Comparison of ENCODE assay signal across 28 mouse cellular contexts in genomic region chr14:34511901-34512300, GRCm38 (mm10). TPM values are rescaled to one million over a fixed set of nuclear protein-coding genes. Genes with fewer than 3 reads are reported as not detected.
DNase-seq lines count a peak whose midpoint lies in the region; ATAC-seq and TF ChIP-seq lines count a peak whose summit lies in the region.
"Had no signal": no experiment of that assay in that cellular context is flagged by ENCODE, and none has a peak within 500 bp of the region (broad histone marks: within the 10 kb centered on the region; RNA-seq: fewer than 3 reads in every experiment).

No protein-coding gene starts in this region.

- no peak for TF ChIP-seq CTCF in brain, embryonic 14.5 days (IDR thresholded peaks at IDR 0.05; ENCODE audit: borderline replicate concordance, extremely low read depth, insufficient read depth, insufficient read length)

- no peak overlapping the region for H3K27ac ChIP-seq in forebrain, embryonic 16.5 days (ENCODE audit: low read length)
- no peak overlapping the region for H3K27ac ChIP-seq in forebrain, embryonic 10.5 days
- peak overlapping the region; percentile 41 for H3K27ac ChIP-seq in lung, embryonic 15.5 days
- peak overlapping the region; percentile 48 for H3K27ac ChIP-seq in stomach, embryonic 14.5 days (ENCODE audit: low read length)
- H3K27ac ChIP-seq: heart, adult 2 months; layer of hippocampus, adult 2 months; liver, embryonic 13.5 days had no signal

- H3K4me2 ChIP-seq in forebrain, embryonic 16.5 days (ENCODE audit: low read length) = 0 out of 2 replicates have a peak overlapping the region, but pooled peaks have one; percentile 7
- H3K4me2 ChIP-seq in lung, embryonic 15.5 days = peak overlapping the region; percentile 21
- 0 out of 2 replicates have a peak overlapping the region, but pooled peaks have one; percentile 14 for H3K4me2 ChIP-seq in stomach, embryonic 14.5 days (replicated peaks; ENCODE audit: low read depth, low read length)
- H3K4me2 ChIP-seq: liver, embryonic 13.5 days had no signal

- H3K36me3 ChIP-seq in forebrain, embryonic 16.5 days (ENCODE audit: control insufficient read depth, insufficient read depth) = no peaks in the 10 kb centered on the region
- H3K36me3 ChIP-seq in forebrain, embryonic 10.5 days (replicated peaks) = no peaks in the 10 kb centered on the region
- H3K36me3 ChIP-seq in lung, embryonic 15.5 days = no peaks in the 10 kb centered on the region
- no peaks in the 10 kb centered on the region for H3K36me3 ChIP-seq in stomach, embryonic 14.5 days (ENCODE audit: control insufficient read depth, insufficient read depth, low read length)
- H3K36me3 ChIP-seq: liver, embryonic 13.5 days had no signal

- no peak for DNase-seq in forebrain, embryonic 10.5 days (ENCODE audit: extremely low spot score, low spot score)
- no peak for DNase-seq in lung, adult 18-20 months
- peak; percentile 50 for DNase-seq in brain, embryonic 14.5 days (ENCODE audit: low read depth)
- DNase-seq in adrenal gland, postnatal 4 days (ENCODE audit: low spot score in 2 of 2) = no peak
- DNase-seq: adrenal gland, postnatal 14 days; B cell, adult 2 months; cerebellum, adult 9-10 months; gastrocnemius, postnatal 10 days; heart, adult 2 months; liver, embryonic 13.5 days; right cerebral cortex, postnatal 14 days; thymus, postnatal 36 days had no signal

- no peaks in the 10 kb centered on the region for H3K9me3 ChIP-seq in forebrain, embryonic 16.5 days (ENCODE audit: control insufficient read depth, low read length)
- no peaks in the 10 kb centered on the region for H3K9me3 ChIP-seq in forebrain, embryonic 10.5 days
- no peaks in the 10 kb centered on the region for H3K9me3 ChIP-seq in lung, embryonic 15.5 days
- no peaks in the 10 kb centered on the region for H3K9me3 ChIP-seq in stomach, embryonic 14.5 days (ENCODE audit: control insufficient read depth, low read depth, low read length)
- H3K9me3 ChIP-seq: liver, embryonic 13.5 days had no signal

- TF ChIP-seq POLR2A in brain, embryonic 14.5 days (IDR thresholded peaks at IDR 0.05; ENCODE audit: borderline replicate concordance, extremely low read depth, insufficient read depth, insufficient read length, poor library complexity, severe bottlenecking) = no peak

- no peak overlapping the region for H3K4me3 ChIP-seq in forebrain, embryonic 16.5 days (replicated peaks; ENCODE audit: low read length)
- no peak overlapping the region for H3K4me3 ChIP-seq in forebrain, embryonic 10.5 days
- peak overlapping the region; percentile 3; the same call in 1 of the 2 replicates for H3K4me3 ChIP-seq in lung, embryonic 15.5 days
- H3K4me3 ChIP-seq in stomach, embryonic 14.5 days (ENCODE audit: low read depth, low read length) = no peak overlapping the region
- H3K4me3 ChIP-seq: heart, adult 2 months; layer of hippocampus, adult 2 months; liver, embryonic 13.5 days had no signal

- no peak overlapping the region for H3K9ac ChIP-seq in forebrain, embryonic 16.5 days (replicated peaks; ENCODE audit: low read depth, low read length)
- H3K9ac ChIP-seq in lung, embryonic 15.5 days = no peak overlapping the region
- no peak overlapping the region for H3K9ac ChIP-seq in stomach, embryonic 14.5 days (replicated peaks; ENCODE audit: low read depth, low read length)
- H3K9ac ChIP-seq: liver, embryonic 13.5 days had no signal

- H3K27me3 ChIP-seq in forebrain, embryonic 16.5 days (replicated peaks; ENCODE audit: control insufficient read depth, insufficient read depth, low read length) = no peaks in the 10 kb centered on the region
- H3K27me3 ChIP-seq in forebrain, embryonic 10.5 days (ENCODE audit: poor library complexity, severe bottlenecking) = 0 out of 2 replicates have a peak, but pooled peaks cover 6% of the 10 kb centered on the region
- H3K27me3 ChIP-seq in lung, embryonic 15.5 days = peaks cover 13% of the 10 kb centered on the region
- no peaks in the 10 kb centered on the region for H3K27me3 ChIP-seq in stomach, embryonic 14.5 days (ENCODE audit: control insufficient read depth, insufficient read depth, low read length)
- H3K27me3 ChIP-seq: Patski had no signal

- 54% methylated on average over 11 of the region's 11 CpGs for WGBS in forebrain, embryonic 16.5 days
- 80% methylated on average over 11 of the region's 11 CpGs for WGBS in forebrain, embryonic 10.5 days
- 38% methylated on average over 11 of the region's 11 CpGs for WGBS in lung, embryonic 15.5 days
- WGBS in stomach, embryonic 14.5 days = 50% methylated on average over 11 of the region's 11 CpGs

- no peak for ATAC-seq in forebrain, embryonic 16.5 days
- ATAC-seq in lung, embryonic 15.5 days (ENCODE audit: borderline replicate concordance, extremely low read depth, low FRiP score, low TSS enrichment) = no peak; the same call in 1 of the 2 replicates
- no peak for ATAC-seq in stomach, embryonic 14.5 days (ENCODE audit: insufficient number of reproducible peaks, insufficient read depth, low FRiP score, low read depth)
- ATAC-seq: activated CD4-positive, CD25-positive, alpha-beta regulatory T cell, adult 4 months; inflammation-experienced regulatory T-cells, adult 6 months; Patski had no signal

- H3K4me1 ChIP-seq in forebrain, embryonic 16.5 days (replicated peaks; ENCODE audit: control insufficient read depth, insufficient read depth, low read length) = peaks cover 16% of the 10 kb centered on the region
- H3K4me1 ChIP-seq in forebrain, embryonic 10.5 days = peaks cover 15% of the 10 kb centered on the region
- H3K4me1 ChIP-seq in lung, embryonic 15.5 days = peaks cover 23% of the 10 kb centered on the region
- peaks cover 19% of the 10 kb centered on the region for H3K4me1 ChIP-seq in stomach, embryonic 14.5 days (ENCODE audit: control insufficient read depth, insufficient read depth, low read length)

RNA-seq across cellular contexts. Expression of gene Bmpr1a, which starts 8.8 kb away (rescaled TPM):
- polyA plus RNA-seq in forebrain, embryonic 16.5 days (2015; fragmentation: Nextera tagmentation; extraction: Ambion mirVana) = 21.1 and 25.2 TPM in 2 replicates
- 44.5 and 47.6 TPM in 2 replicates for polyA plus RNA-seq in forebrain, embryonic 10.5 days (2016; fragmentation: Nextera tagmentation; extraction: Ambion mirVana)
- 39.1 and 39.2 TPM in 2 replicates for polyA plus RNA-seq in lung, embryonic 15.5 days (2015; fragmentation: Nextera tagmentation; extraction: Ambion mirVana)
- 21.1 and 23.9 TPM in 2 replicates for polyA plus RNA-seq in brain, embryonic 14.5 days (2012; rRNA removed)
- polyA plus RNA-seq in stomach, embryonic 14.5 days (2014; fragmentation: Nextera tagmentation; extraction: Ambion mirVana) = 62.8 and 74.7 TPM in 2 replicates
- 10 to 100 TPM; 79.7 to 81.9 TPM for total RNA-seq in adrenal gland, postnatal 4 days (2021)

RNA-seq across cellular contexts. Expression of gene 9230112D13Rik, which starts 10.7 kb away (rescaled TPM):
- polyA plus RNA-seq in forebrain, embryonic 16.5 days (2015; fragmentation: Nextera tagmentation; extraction: Ambion mirVana) = not detected in 2 replicates
- not detected in 2 replicates for polyA plus RNA-seq in forebrain, embryonic 10.5 days (2016; fragmentation: Nextera tagmentation; extraction: Ambion mirVana)
- polyA plus RNA-seq in lung, embryonic 15.5 days (2015; fragmentation: Nextera tagmentation; extraction: Ambion mirVana) = not detected in 2 replicates
- polyA plus RNA-seq in brain, embryonic 14.5 days (2012; rRNA removed) = not detected in 2 replicates
- not detected in 2 replicates for polyA plus RNA-seq in stomach, embryonic 14.5 days (2014; fragmentation: Nextera tagmentation; extraction: Ambion mirVana)
- total RNA-seq in adrenal gland, postnatal 4 days (2021) = not detected
- total RNA-seq: adrenal gland, postnatal 14 days; gastrocnemius, postnatal 10 days; heart, adult 2 months; layer of hippocampus, adult 2 months; left cerebral cortex, postnatal 36 days; megakaryocyte, adult 5-6 weeks had no signal
- polyA plus RNA-seq: activated CD4-positive, CD25-positive, alpha-beta regulatory T cell, adult 4 months; cortical plate, adult 2 months; heart, adult 2 months; heart, postnatal 0 days; hindbrain, embryonic 11.5 days; inflammation-experienced regulatory T-cells, adult 6 months; kidney, embryonic 16.5 days; liver, embryonic 13.5 days; neural tube, embryonic 14.5 days; Patski; spleen, adult 2 months; testis, adult 2 months had no signal

Comparison
In these comparisons a context has a peak if more than half of its experiments do, and no peak if none do; other contexts are left out.
1. H3K27ac ChIP-seq: peak in lung, embryonic 15.5 days (single experiment) and stomach, embryonic 14.5 days (single experiment); none in forebrain, embryonic 16.5 days (single experiment) and forebrain, embryonic 10.5 days (single experiment).
2. Peak in every context shown above with its lines, with median percentiles within 50 percentile points of each other: H3K4me2 ChIP-seq.